Mouse (Mus musculus) liver, embryonic 11.5 days (tissue): ENCODE results near the gene Adssl1. TPM values are rescaled to one million over a fixed set of nuclear protein-coding genes. Genes with fewer than 3 reads are reported as not detected.

Experiments used
- ATAC-seq: fragments of 200-750 bp; cut with Nextera tagmentation; replicated peaks from 2 replicates; pipeline ENCODE4 v1.8.0; 2017; ENCODE audit warnings: moderate number of reproducible peaks, mild to moderate bottlenecking, moderate TSS enrichment, moderate library complexity; ENCODE audit not compliant: low FRiP score
- DNase-seq: peaks from one replicate; pipeline ENCODE4 v3.0.0-alpha.2; 2017; ENCODE audit warnings: low spot score
- H3K27ac ChIP-seq: fragments of 300-500 bp; sonication (generic); 2 replicates; pipeline ENCODE4 v1.5.1; 2014; ENCODE audit warnings: mild to moderate bottlenecking, low read depth, low read length, control low read depth
- H3K27me3 ChIP-seq: fragments of 300-500 bp; sonication (generic); replicated peaks from 2 replicates; pipeline ENCODE4 v1.6.1; 2014; ENCODE audit warnings: low read length, mixed read lengths; ENCODE audit not compliant: control insufficient read depth, insufficient read depth
- H3K36me3 ChIP-seq: fragments of 300-500 bp; sonication (generic); 2 replicates; pipeline ENCODE4 v1.6.1; 2014; ENCODE audit warnings: mild to moderate bottlenecking, low read length, moderate library complexity, mixed read lengths; ENCODE audit not compliant: control insufficient read depth, insufficient read depth
- H3K4me1 ChIP-seq: fragments of 300-500 bp; sonication (generic); replicated peaks from 2 replicates; pipeline ENCODE4 v1.6.1; 2014; ENCODE audit warnings: low read length, mixed read lengths; ENCODE audit not compliant: control insufficient read depth, insufficient read depth
- H3K4me2 ChIP-seq: fragments of 300-500 bp; sonication (generic); 2 replicates; pipeline ENCODE4 v1.6.1; 2014; ENCODE audit warnings: mild to moderate bottlenecking, control low read depth, moderate library complexity
- H3K4me3 ChIP-seq: fragments of 300-500 bp; sonication (generic); 2 replicates; pipeline ENCODE4 v1.5.1; 2014; ENCODE audit warnings: low read depth, low read length, control low read depth
- H3K9ac ChIP-seq: fragments of 300-500 bp; sonication (generic); 2 replicates; pipeline ENCODE4 v1.6.1; 2014; ENCODE audit warnings: low read depth, low read length, control low read depth
- H3K9me3 ChIP-seq: fragments of 300-500 bp; sonication (generic); 2 replicates; pipeline ENCODE4 v1.6.1; 2016; ENCODE audit warnings: low read length, inconsistent platforms, mixed read lengths; ENCODE audit not compliant: control insufficient read depth
- WGBS: fragments of 180-500 bp; shearing (Covaris S2); extraction: QIAGEN DNeasy Blood & Tissue Kit; methylation state at CpG from one replicate; pipeline ENCODE4 v1.1.7; 2014; 5-methylcytosine and 5-hydroxymethylcytosine counted together
- polyA plus RNA-seq: library from polyadenylated mRNA; unstranded; fragments of >200 nt; fragmentation: Nextera tagmentation; extraction: Ambion mirVana; gene quantifications from 2 replicates; pipeline ENCODE4 v1.2.1, GENCODE M21; 2014

Gene Adssl1
- polyA plus RNA-seq, 1 experiment from 2014 or later, result 7.4 TPM

DNA sequence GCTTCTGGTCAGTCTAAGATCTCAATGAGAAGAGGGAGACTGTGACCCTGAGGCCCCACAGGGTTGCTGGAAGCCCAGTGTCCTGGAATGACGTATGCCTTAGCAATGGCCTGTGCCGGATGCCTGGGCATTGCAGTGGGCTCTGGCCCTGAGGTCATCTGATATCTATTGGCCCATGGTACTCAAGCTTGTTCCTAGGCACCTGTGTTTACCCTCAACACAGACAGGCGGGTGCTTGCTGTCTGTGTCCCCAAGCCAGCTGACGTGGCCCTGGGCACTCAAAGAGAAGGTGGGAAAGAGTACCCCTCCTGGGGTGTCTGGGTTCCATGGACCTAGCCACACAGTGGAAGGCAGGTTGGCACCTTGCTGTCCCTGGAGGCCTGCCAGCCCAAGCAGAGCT lies 5.9 kb downstream of the Adssl1 start:
- no peak overlapping the region for H3K4me2 ChIP-seq
- H3K27me3 ChIP-seq, result peaks cover 8% of the 10 kb centered on the region
- no peak overlapping the region for H3K9ac ChIP-seq
- H3K9me3 ChIP-seq, result no peaks in the 10 kb centered on the region
- H3K27ac ChIP-seq, result no peak overlapping the region
- DNase-seq (no peak), ATAC-seq (no peak)
- WGBS, result 81% methylated on average over 4 of the region's 4 CpGs
- H3K4me3 ChIP-seq, result no peak overlapping the region
- H3K4me1 ChIP-seq, result peaks cover 45% of the 10 kb centered on the region
- H3K36me3 ChIP-seq, result no peaks in the 10 kb centered on the region

DNA sequence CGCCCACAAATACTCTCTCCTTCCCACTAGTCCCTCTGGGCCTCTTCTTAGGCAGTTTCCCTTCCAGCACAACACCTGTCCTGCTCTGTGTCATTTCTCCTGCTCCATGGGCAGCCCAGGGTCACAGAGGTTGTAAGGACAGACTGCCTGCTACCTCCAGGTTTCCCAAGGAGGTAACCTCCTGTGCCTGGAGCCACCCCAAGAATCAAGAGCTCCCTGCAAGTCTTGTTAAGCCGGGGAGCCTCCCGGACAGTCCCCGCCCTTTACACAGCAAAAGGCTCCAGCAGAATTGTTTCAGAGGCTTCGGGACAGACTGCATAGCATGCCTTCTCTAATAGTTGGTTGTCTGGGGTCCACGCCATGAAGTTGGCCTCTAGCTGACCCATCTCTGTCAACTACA lies 6.6 kb downstream of the Adssl1 start:
- H3K9me3 ChIP-seq, result no peaks in the 10 kb centered on the region
- 70% methylated on average over 6 of the region's 6 CpGs for WGBS
- no peaks in the 10 kb centered on the region for H3K36me3 ChIP-seq
- DNase-seq (no peak), ATAC-seq (no peak)
- peaks cover 46% of the 10 kb centered on the region for H3K4me1 ChIP-seq
- H3K9ac ChIP-seq, result no peak overlapping the region
- no peak overlapping the region for H3K4me2 ChIP-seq
- peaks cover 3% of the 10 kb centered on the region for H3K27me3 ChIP-seq
- no peak overlapping the region for H3K27ac ChIP-seq
- no peak overlapping the region for H3K4me3 ChIP-seq

DNA sequence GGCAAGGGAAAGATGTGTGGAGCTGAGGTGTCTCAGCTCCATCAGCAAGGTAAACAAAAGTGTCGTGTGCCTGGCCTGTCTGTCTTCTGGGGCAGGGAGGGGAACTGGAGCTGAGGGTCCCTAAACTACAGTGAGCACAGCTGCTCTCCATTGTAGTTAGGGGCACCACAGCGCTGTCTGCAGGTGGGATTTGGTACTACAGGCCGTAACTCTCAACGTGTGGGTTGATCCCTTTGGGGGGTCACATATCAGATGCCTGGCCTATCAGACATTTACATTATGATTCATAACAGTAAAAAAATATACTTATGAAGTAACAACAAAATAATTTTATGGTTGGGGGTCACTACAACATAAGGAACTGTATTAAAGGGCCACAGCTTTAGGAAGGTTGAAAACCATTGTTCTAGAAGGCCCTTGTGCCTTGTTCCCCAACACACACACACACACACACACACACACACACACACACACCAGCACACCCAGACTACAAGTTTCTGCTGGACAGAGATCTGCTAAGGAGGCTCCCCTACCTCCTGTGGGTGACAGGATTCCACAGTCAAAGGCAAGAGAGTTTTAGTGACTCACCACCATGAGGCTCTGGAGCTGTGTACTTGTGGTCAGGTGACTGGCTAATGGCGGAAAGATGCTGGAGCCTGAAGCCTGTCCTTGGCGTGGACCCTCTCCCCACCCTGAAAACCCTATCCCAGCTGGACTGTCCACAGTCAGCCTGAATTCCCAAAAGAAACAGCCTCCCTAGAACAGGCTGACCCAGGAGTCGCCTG lies 7.4 kb downstream of the Adssl1 start:
- WGBS, result 62% methylated on average over 7 of the region's 7 CpGs
- no peak overlapping the region for H3K4me3 ChIP-seq
- no peak overlapping the region for H3K9ac ChIP-seq
- ATAC-seq (no peak), DNase-seq (no peak)
- H3K27ac ChIP-seq, result no peak overlapping the region
- no peaks in the 10 kb centered on the region for H3K9me3 ChIP-seq
- peaks cover 48% of the 10 kb centered on the region for H3K4me1 ChIP-seq
- no peak overlapping the region for H3K4me2 ChIP-seq
- no peaks in the 10 kb centered on the region for H3K27me3 ChIP-seq
- H3K36me3 ChIP-seq, result no peaks in the 10 kb centered on the region

DNA sequence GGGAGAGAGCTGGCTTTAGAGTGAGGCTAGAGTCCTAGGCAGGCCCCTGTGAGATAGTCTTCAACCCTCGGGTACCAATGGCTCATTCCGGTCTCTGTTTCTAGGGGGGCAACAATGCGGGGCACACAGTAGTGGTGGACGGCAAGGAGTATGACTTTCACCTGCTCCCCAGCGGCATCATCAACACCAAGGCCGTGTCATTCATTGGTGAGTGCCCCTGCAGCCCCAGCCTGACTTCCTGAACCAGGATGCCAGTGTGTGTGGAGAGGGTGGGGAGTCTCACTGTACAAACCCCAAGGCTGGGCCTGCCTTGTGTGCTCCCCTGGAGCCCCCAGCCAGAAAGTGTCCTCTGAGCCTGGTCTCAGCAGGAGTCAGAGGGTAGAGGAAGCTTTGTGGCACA lies 8.4 kb downstream of the Adssl1 start:
- Histone ChIP-seq H3K4me1 (peaks cover 45% of the 10 kb centered on the region), H3K9ac (0 out of 2 replicates have a peak overlapping the region, but pooled peaks have one; percentile 9), H3K27me3 (no peaks in the 10 kb centered on the region), H3K36me3 (no peaks in the 10 kb centered on the region), H3K4me2 (no peak overlapping the region), H3K4me3 (no peak overlapping the region), H3K9me3 (no peaks in the 10 kb centered on the region), H3K27ac (peak overlapping the region; percentile 26; the same call in 1 of the 2 replicates)
- ATAC-seq (no peak), DNase-seq (no peak)
- WGBS, result 67% methylated on average over 6 of the region's 6 CpGs

DNA sequence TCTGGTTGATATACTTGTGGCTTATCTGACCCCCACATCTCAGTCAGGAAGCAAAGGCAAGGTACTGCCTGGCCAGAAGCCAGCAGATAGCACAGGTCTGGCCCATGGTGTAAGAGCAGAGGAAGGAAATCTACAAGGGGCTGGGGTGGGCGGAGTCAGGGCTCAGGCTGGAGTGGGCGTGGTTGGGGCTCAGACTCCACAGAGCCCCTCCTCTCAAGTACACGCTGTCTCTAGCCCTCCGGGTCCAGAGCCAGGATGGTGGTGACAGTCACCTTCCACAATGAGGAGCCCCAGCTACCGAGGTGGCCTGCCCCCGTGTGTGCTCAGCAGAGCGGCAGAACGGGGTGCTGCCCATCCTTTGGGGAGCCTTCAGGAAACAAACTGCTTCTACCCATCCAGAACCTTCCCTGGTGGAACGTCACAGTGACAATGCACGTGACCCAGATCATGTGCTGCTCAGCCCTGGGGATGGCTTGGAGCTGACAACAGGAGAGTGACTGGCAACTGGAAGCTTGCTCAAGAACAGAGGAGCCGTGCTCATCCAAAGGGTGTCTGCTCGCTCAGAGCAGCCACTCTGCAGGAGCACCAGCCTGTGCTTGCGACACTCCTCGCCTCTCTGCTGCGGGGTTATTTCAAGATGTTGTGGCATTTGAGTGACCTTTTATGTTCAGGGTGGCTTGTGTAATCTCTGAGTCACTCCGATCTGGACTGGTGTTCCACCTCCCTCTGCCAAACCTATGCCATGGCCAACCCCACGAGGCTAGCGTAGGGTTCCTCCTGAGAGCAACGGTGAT lies 9.3 kb downstream of the Adssl1 start:
- H3K4me3 ChIP-seq, result peak overlapping the region; percentile 35
- H3K9ac ChIP-seq, result peak overlapping the region; percentile 44; the same call in 1 of the 2 replicates
- no peaks in the 10 kb centered on the region for H3K36me3 ChIP-seq
- no peaks in the 10 kb centered on the region for H3K9me3 ChIP-seq
- peaks cover 44% of the 10 kb centered on the region for H3K4me1 ChIP-seq
- WGBS, result 24% methylated on average over 19 of the region's 19 CpGs
- H3K4me2 ChIP-seq, result peak overlapping the region; percentile 78
- no peak overlapping the region; the same call in 1 of the 2 replicates for H3K27ac ChIP-seq
- H3K27me3 ChIP-seq, result no peaks in the 10 kb centered on the region
- ATAC-seq (peak; percentile 79), DNase-seq (peak; percentile 81)

DNA sequence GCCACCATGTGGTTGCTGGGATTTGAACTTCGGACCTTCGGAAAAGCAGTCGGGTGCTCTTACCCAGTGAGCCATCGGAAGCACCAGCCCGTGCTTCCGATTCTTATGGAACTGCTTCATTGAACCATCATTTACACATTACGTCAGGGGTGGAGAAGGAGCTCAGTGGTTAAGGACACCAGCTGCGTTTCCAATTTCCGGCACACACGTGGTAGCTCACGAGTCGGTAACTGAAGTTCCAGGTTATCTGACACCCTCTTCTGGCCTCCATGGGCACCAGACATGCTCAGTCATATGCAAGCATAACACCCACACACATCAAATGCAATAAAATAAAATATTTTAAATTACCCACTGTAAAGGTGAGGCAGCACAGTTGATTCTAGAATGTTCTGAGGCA lies 10.2 kb downstream of the Adssl1 start:
- Histone ChIP-seq H3K4me3 (no peak overlapping the region), H3K4me1 (peaks cover 50% of the 10 kb centered on the region), H3K4me2 (no peak overlapping the region), H3K36me3 (no peaks in the 10 kb centered on the region), H3K27ac (no peak overlapping the region), H3K27me3 (no peaks in the 10 kb centered on the region), H3K9me3 (no peaks in the 10 kb centered on the region), H3K9ac (no peak overlapping the region)
- ATAC-seq (no peak), DNase-seq (no peak)
- 91% methylated on average over 12 of the region's 12 CpGs for WGBS

DNA sequence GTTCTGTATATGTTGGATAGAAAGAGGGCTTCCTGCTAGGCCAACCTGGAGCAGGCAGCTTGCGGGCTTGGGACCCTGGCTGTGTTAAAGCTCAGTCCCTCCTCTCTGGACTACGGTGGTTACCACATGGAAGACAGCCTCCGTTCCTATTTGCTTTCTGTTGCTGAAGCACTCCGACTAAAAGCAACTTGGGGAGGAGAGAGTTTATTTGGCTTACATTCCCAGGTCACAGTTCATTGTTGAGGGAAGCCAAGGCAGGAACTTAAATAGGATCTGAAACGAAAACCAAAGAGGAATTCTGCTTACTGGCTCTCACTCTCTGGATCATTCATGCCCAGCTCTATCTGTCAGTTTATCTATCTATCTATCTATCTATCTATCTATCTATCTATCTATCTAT lies 11.0 kb downstream of the Adssl1 start:
- no peak overlapping the region for H3K4me3 ChIP-seq
- no peak overlapping the region for H3K27ac ChIP-seq
- DNase-seq, result no peak
- H3K27me3 ChIP-seq, result no peaks in the 10 kb centered on the region
- H3K9me3 ChIP-seq, result no peaks in the 10 kb centered on the region
- H3K4me2 ChIP-seq, result no peak overlapping the region
- 78% methylated on average over 5 of the region's 5 CpGs for WGBS
- H3K9ac ChIP-seq, result no peak overlapping the region
- no peak for ATAC-seq
- no peaks in the 10 kb centered on the region for H3K36me3 ChIP-seq
- peaks cover 50% of the 10 kb centered on the region for H3K4me1 ChIP-seq

DNA sequence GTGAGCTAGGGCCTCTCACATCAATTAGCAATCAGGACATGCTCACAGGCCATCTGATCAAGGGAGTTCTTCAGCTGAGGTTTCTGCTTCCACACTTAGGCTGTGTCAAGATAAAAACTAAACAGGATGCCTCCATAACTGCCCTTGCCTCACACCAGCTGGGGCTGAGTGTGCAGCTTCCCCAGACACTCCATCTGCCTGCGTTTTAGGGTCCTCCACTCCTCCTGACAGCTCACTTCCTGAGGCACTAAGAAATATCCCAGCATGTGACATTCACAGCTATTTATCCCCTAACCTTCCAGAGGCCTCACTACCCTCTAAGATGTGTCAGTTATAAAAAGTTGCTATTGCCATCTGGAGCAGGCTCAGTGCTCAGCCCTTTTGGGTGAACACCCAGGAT lies 11.6 kb downstream of the Adssl1 start:
- peaks cover 47% of the 10 kb centered on the region for H3K4me1 ChIP-seq

More for the DNA sequence above, 11.6 kb downstream of the Adssl1 start:
- 11% methylated on average over 1 of the region's 1 CpGs for WGBS
- H3K4me3 ChIP-seq, result no peak overlapping the region
- H3K4me2 ChIP-seq, result 0 out of 2 replicates have a peak overlapping the region, but pooled peaks have one; percentile 8
- no peaks in the 10 kb centered on the region for H3K9me3 ChIP-seq
- no peak overlapping the region for H3K9ac ChIP-seq
- ATAC-seq, result no peak
- no peaks in the 10 kb centered on the region for H3K27me3 ChIP-seq
- no peaks in the 10 kb centered on the region for H3K36me3 ChIP-seq
- no peak for DNase-seq
- H3K27ac ChIP-seq, result 0 out of 2 replicates have a peak overlapping the region, but pooled peaks have one; percentile 32
